Mouse (Mus musculus): ENCODE results near the gene Tmem164.
A peak's percentile ranks its signal among the peaks of the same experiment; 100 is the strongest.

Tmem164 gene

DNA sequence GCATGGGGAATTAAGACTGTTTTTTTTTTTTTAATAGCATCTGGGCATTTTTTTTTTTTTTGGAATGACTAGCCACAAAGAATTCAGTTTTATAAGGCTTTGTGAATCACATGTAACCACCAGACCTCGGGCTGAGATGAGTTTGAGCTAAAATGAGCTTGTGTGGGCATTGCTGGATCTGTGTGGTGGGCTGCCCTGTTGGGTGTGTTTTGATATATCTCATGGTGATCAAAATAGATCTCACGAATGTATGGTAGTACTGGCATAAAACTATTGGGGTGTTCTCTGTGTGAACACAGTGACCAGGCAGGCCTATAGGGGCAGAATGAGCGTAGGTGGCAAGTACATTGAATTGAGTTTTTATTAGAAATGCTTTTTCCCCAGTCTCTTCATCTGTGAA, 67.4 kb downstream of the Tmem164 start:
- DNase-seq (ENCODE audit: low spot score in 2 of 2): no peak

DNA sequence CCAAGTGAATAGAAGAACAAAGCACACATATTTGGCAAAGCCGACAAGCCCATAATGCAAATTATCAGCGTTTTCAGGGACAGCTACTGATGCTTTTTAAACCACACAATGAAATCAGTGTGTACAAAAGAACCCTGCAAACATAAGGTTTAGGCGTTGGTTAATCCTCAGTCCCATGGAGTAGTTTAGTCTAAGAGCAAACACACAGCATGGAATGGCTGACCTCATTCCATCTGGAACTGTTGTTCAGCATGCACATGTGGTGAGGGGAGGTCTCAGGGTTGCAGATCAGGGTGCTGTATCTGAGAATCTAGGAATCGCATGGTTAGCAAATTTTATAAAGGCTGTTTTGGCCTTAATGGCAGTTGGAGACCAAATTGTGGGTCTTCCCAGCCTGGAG, 69.6 kb downstream of the Tmem164 start:
- no peak for DNase-seq (ENCODE audit: low spot score in 2 of 2)

GRCm38 (mm10) chrX:142755542-142755941, 74.3 kb downstream of the Tmem164 start:
- no peak for DNase-seq (ENCODE audit: low spot score in 2 of 2)

DNA sequence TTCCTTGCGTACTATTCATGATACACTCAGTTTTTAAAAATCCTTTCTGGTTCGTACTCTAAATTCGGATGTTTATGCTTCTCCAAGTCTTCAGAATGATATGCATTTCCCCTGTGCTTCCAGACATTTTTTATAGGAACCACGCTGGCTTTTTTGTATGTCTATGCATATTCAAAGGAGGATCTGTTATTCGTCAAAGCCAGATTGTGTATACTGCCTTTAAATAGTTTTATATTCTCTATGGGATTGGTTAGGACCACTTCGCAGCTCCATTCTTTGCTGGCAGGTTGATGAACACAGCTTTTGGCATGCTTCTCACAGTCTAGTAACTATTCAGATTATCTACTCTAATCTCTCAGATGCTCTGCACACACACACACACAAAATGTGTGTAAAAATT, 79.2 kb downstream of the Tmem164 start:
- DNase-seq (ENCODE audit: low spot score in 2 of 2): no peak

GRCm38 (mm10) chrX:142763337-142763736, 82.1 kb downstream of the Tmem164 start:
- no peak for DNase-seq (ENCODE audit: low spot score in 2 of 2)

DNA sequence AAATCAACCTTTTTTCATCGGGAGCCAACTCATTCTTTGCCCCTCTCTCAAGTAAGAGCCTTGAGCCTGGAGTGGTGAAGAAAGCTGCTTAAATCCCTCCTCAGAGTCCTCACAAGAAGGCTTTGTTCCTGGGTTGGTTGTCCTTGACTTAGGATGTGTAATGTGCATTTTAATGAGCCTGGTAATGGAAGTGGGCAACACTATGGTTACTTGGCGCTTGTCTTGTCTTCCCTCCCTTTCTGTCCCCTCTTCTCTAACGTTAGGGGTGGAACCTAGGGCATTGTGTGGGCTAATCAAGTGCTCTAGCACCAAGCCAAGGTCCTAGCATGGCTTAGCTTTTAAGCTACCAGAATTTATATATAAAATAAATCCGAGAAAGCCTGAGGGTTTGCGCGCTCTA, 88.5 kb downstream of the Tmem164 start:
- DNase-seq (ENCODE audit: low spot score in 2 of 2): no peak

- no peak for DNase-seq (ENCODE audit: low spot score in 2 of 2)
Measured at GRCm38 (mm10) chrX:142773658-142774057, 92.5 kb downstream of the Tmem164 start.

GRCm38 (mm10) chrX:142776131-142776530, 94.9 kb downstream of the Tmem164 start:
- DNase-seq (ENCODE audit: low spot score in 2 of 2): no peak

- DNase-seq (ENCODE audit: low spot score in 2 of 2): no peak
Measured at GRCm38 (mm10) chrX:142778638-142779037, 97.4 kb downstream of the Tmem164 start.

- DNase-seq (ENCODE audit: low spot score in 2 of 2): no peak
Measured at GRCm38 (mm10) chrX:142786160-142787052, 105.2 kb downstream of the Tmem164 start.

DNA sequence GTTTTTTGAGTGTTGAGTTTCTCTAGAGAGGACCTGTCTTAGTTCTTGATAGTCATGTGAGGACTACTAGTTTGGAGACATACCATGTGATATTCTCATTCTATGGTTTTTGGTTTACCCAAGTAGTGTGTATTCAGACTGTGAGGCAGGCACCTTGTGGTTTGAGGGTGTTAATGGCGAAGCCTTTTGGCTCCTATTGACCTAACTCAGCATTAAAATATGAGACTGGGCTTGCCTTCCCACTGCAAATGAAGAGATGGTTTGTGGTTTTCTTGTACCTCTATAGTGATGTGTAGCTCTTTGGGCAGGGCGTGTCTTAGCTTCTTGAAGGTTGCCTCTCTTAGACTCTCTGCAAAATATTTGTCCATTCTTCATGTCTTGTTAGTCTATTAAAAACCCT, 111.0 kb downstream of the Tmem164 start:
- no peak for DNase-seq (ENCODE audit: low spot score in 2 of 2)

GRCm38 (mm10) chrX:142794069-142794610, 112.9 kb downstream of the Tmem164 start:
- no peak for DNase-seq (ENCODE audit: low spot score in 2 of 2)

- DNase-seq (ENCODE audit: low spot score in 2 of 2): no peak
Measured at GRCm38 (mm10) chrX:142804596-142804995, 123.4 kb downstream of the Tmem164 start.

- DNase-seq (ENCODE audit: low spot score in 2 of 2): no peak
Measured at GRCm38 (mm10) chrX:142806126-142806525, 124.9 kb downstream of the Tmem164 start.

DNA sequence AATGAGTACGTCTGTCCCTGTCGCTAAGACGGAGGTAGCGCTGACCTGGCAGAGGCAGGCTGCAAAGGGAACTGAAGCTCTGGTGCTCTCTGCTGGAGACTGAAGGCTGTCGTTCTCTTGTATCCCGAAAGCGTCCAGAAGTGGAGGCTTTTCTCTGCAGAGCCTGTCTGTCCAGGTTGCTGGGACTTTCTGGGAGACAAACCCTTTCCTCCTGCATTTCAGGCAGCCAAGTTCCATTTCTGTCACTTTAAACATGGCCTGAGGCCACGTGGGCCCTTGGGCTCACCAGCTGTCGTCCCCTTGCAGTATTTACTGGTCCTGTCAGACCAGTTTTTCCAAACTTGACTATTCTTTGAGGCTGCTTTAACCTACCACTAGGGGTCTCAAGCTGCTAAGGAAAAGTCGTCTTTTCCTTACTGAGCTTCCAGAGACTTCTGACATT, 125.4 kb downstream of the Tmem164 start:
- DNase-seq (ENCODE audit: low spot score in 2 of 2): no peak

GRCm38 (mm10) chrX:142808411-142808810, 127.2 kb downstream of the Tmem164 start:
- peak in 1 of 2 experiments; percentile 50 for DNase-seq (ENCODE audit: low spot score in 2 of 2)

GRCm38 (mm10) chrX:142813146-142813545, 131.9 kb downstream of the Tmem164 start:
- DNase-seq (ENCODE audit: low spot score in 2 of 2): peak in 1 of 2 experiments; percentile 22

DNA sequence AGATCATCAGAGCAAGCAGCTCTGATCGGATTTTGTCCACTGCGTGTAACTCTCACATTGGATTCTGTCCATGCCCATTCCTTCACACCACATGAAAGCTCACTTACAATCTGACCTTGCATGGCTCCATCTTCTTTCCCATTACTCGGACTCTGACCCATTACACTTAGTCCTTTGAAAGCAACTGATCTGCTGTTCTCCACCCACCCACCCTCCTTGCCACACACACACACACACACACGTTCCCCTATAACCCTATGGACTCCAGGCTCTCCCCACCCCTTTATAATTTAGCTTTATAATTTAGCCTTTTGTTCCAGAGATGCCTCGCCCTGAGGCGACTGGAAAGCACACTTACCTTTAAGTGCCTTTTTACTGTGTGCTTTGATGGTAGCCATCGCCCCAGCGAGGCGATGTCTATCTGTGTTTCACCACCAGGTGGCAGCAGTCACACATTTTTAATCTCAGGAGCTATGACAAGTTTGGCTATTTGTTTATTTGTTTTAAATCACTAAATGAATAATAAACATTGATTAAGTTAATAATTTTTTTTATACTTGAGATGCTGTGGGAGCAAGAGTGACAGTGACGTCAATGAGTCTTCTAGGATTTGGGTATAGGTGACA, 137.0 kb downstream of the Tmem164 start:
- peak in 1 of 2 experiments; percentile 37 for DNase-seq (ENCODE audit: low spot score in 2 of 2)

GRCm38 (mm10) chrX:142821239-142821638, 140.0 kb downstream of the Tmem164 start:
- no peak for DNase-seq (ENCODE audit: low spot score in 2 of 2)

DNA sequence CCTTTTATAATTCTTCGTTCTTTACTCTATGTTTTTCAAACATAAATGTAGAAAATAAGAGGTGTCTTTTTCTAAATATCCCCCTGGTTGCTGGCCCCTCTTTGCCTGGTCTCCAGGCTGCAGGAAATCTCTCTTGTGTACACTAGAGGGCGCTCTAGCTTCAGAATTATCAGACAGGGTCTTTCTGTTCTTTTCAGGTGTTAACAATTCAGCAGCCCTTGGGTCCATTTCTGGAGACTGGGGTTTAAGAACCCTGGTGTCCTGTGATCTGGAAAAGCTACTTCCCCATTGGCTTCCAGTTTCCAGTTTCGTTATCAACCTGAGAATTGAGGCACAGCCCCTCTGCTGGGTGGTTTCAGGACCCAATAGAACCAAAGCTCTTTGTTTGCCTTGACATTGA, 140.6 kb downstream of the Tmem164 start:
- DNase-seq (ENCODE audit: low spot score in 2 of 2): no peak

- DNase-seq (ENCODE audit: low spot score in 2 of 2): no peak
Measured at GRCm38 (mm10) chrX:142825309-142825708, 144.1 kb downstream of the Tmem164 start.

DNA sequence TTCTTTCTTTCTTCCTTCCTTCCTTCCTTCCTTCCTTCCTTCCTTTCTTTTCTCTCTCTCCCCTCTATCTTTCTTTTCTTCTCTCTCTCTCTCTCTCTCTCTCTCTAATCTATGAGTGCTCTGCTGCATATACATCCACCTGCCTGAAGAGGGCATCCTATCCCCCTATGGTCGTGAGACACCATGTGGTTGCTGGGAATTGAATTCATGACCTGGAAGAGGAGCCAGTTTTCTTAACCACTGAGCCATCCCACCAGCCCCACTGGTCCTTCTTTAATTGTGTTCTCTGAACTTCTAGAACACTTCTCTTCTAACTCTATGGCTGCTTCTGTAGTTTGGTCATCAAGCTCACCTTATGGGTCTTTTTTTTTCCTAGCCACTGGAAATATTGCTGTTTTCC, 146.4 kb downstream of the Tmem164 start:
- no peak for DNase-seq (ENCODE audit: low spot score in 2 of 2)
